Mouse (Mus musculus) G1E (cell line): Measurements from ENCODE around the gene Fis1. TPM values are rescaled to one million over a fixed set of nuclear protein-coding genes. Genes with fewer than 3 reads are reported as not detected.

Experiments
- ATAC-seq: 2 replicates; pipeline ENCODE4 v1.8.0; 2016; ENCODE audit warnings: mild to moderate bottlenecking; ENCODE audit not compliant: insufficient number of reproducible peaks, poor library complexity, low FRiP score, severe bottlenecking; ENCODE audit errors: extremely low read depth
- DNase-seq: peaks from one replicate; pipeline ENCODE4 v3.0.0; 2012; ENCODE audit warnings: low spot score
- H3K27me3 ChIP-seq: 2 replicates; pipeline ENCODE4 v1.6.1; 2012; ENCODE audit warnings: mild to moderate bottlenecking, low read length, inconsistent platforms; ENCODE audit not compliant: insufficient read depth
- H3K36me3 ChIP-seq: replicated peaks from 2 replicates; pipeline ENCODE3; 2012; ENCODE audit warnings: mild to moderate bottlenecking, inconsistent platforms
- H3K4me1 ChIP-seq: 2 replicates; pipeline ENCODE4 v1.6.1; 2012; ENCODE audit warnings: low read depth, low read length, inconsistent platforms, mixed read lengths; ENCODE audit not compliant: insufficient read depth
- H3K4me3 ChIP-seq: 2 replicates; pipeline ENCODE4 v1.5.1; 2012; ENCODE audit warnings: low read depth, mild to moderate bottlenecking, inconsistent platforms, low read length, moderate library complexity, mixed read lengths
- H3K9me3 ChIP-seq: replicated peaks from 2 replicates; pipeline ENCODE4 v1.6.1; 2012; ENCODE audit warnings: inconsistent platforms
- CTCF ChIP-seq: IDR thresholded peaks from 2 replicates; pipeline ENCODE4 v1.5.1; 2012; ENCODE audit warnings: low read depth, low read length, inconsistent platforms, mixed read lengths
- GATA1 ChIP-seq: IDR thresholded peaks from 2 replicates; pipeline ENCODE4 v1.6.1; 2012; ENCODE audit warnings: borderline replicate concordance, low read length, inconsistent platforms, mixed read lengths
- GATA2 ChIP-seq: IDR thresholded peaks from 2 replicates; pipeline ENCODE4 v1.6.1; 2012; ENCODE audit warnings: low read depth, low read length, inconsistent platforms, borderline replicate concordance
- POLR2AphosphoS5 ChIP-seq: IDR thresholded peaks from 2 replicates; pipeline ENCODE4 v1.6.1; 2012; ENCODE audit warnings: low read depth, low read length, inconsistent platforms; ENCODE audit not compliant: insufficient replicate concordance
- TAL1 ChIP-seq: conservative IDR thresholded peaks from 2 replicates; pipeline ENCODE4 v1.6.1; 2012; ENCODE audit warnings: low read depth, low read length, inconsistent platforms, mixed read lengths
- polyA plus RNA-seq: library from polyadenylated mRNA; stranded (reverse); fragments of >175 nt; gene quantifications from 2 replicates; pipeline ENCODE4 v1.2.3, GENCODE M21; 2012
- total RNA-seq, 2 experiments: library from RNA; stranded (forward) in 1 of 2; stranded (reverse) in 1 of 2; fragments of 200-1000 nt in 1 of 2; fragments of >200 nt in 1 of 2; fragmentation: Nextera tagmentation in 1 of 2; gene quantifications; 2 replicates each; pipeline ENCODE4 v1.2.3; 2014 to 2017

Fis1 gene
- total and polyA plus RNA-seq, 3 experiments: 152 to 439 (median 157) TPM

- Histone ChIP-seq H3K9me3 (peaks cover 3% of the 10 kb centered on the region), H3K27me3 (no peaks in the 10 kb centered on the region), H3K36me3 (peaks cover 53% of the 10 kb centered on the region), H3K4me1 (peaks cover 17% of the 10 kb centered on the region), H3K4me3 (no peak overlapping the region)
- DNase-seq (no peak), ATAC-seq (no peak)
- TF ChIP-seq POLR2AphosphoS5: no peak
- TF ChIP-seq TAL1: no peak
- TF ChIP-seq GATA2: no peak
- no peak for TF ChIP-seq CTCF
- no peak for TF ChIP-seq GATA1
These were observed 35.3 kb upstream of the Fis1 start for GRCm38 (mm10) chr5:136917613-136918242.

GRCm38 (mm10) chr5:136918655-136919472 lies 34.2 kb upstream of the Fis1 start:
- H3K9me3 ChIP-seq: peaks cover 3% of the 10 kb centered on the region
- DNase-seq: peak; percentile 73
- H3K4me1 ChIP-seq: peaks cover 24% of the 10 kb centered on the region
- peak overlapping the region; percentile 79 for H3K4me3 ChIP-seq
- no peaks in the 10 kb centered on the region for H3K27me3 ChIP-seq
- H3K36me3 ChIP-seq: peaks cover 52% of the 10 kb centered on the region
- TF ChIP-seq GATA2 (no peak), GATA1 (no peak), CTCF (no peak), POLR2AphosphoS5 (no peak), TAL1 (no peak)
- peak; percentile 79 for ATAC-seq

- DNase-seq: peak; percentile 29
- ATAC-seq: no peak
- TF ChIP-seq TAL1: no peak
- TF ChIP-seq GATA2: no peak
- no peak for TF ChIP-seq POLR2AphosphoS5
- no peak for TF ChIP-seq GATA1
- TF ChIP-seq CTCF: no peak
These were observed 33.4 kb upstream of the Fis1 start for GRCm38 (mm10) chr5:136919546-136920301.

GRCm38 (mm10) chr5:136922830-136923229 lies 30.2 kb upstream of the Fis1 start:
- Histone ChIP-seq H3K4me1 (peaks cover 24% of the 10 kb centered on the region), H3K9me3 (no peaks in the 10 kb centered on the region), H3K27me3 (no peaks in the 10 kb centered on the region), H3K4me3 (no peak overlapping the region), H3K36me3 (peaks cover 66% of the 10 kb centered on the region)
- no peak for ATAC-seq
- TF ChIP-seq GATA2 (no peak), TAL1 (no peak), POLR2AphosphoS5 (no peak), CTCF (no peak), GATA1 (no peak)
- no peak for DNase-seq

More at GRCm38 (mm10) chr5:136919546-136920301, 33.4 kb upstream of the Fis1 start:
- Histone ChIP-seq H3K36me3 (peaks cover 53% of the 10 kb centered on the region), H3K4me1 (peaks cover 24% of the 10 kb centered on the region), H3K27me3 (no peaks in the 10 kb centered on the region), H3K4me3 (peak overlapping the region; percentile 79), H3K9me3 (peaks cover 3% of the 10 kb centered on the region)

- TF ChIP-seq GATA2 (no peak), CTCF (no peak), TAL1 (no peak), POLR2AphosphoS5 (no peak), GATA1 (no peak)
- no peaks in the 10 kb centered on the region for H3K27me3 ChIP-seq
- no peak overlapping the region for H3K4me3 ChIP-seq
- ATAC-seq (no peak), DNase-seq (no peak)
- H3K4me1 ChIP-seq: peaks cover 19% of the 10 kb centered on the region
- H3K36me3 ChIP-seq: peaks cover 74% of the 10 kb centered on the region
- H3K9me3 ChIP-seq: no peaks in the 10 kb centered on the region
These were observed 29.2 kb upstream of the Fis1 start for GRCm38 (mm10) chr5:136923751-136924478.

- Histone ChIP-seq H3K36me3 (peaks cover 93% of the 10 kb centered on the region), H3K9me3 (no peaks in the 10 kb centered on the region), H3K4me3 (no peak overlapping the region), H3K4me1 (peaks cover 3% of the 10 kb centered on the region; the same call in 1 of the 2 replicates), H3K27me3 (no peaks in the 10 kb centered on the region)
- no peak for TF ChIP-seq GATA1
- no peak for TF ChIP-seq TAL1
- TF ChIP-seq GATA2: no peak
- no peak for TF ChIP-seq POLR2AphosphoS5
- peak; percentile 93 for TF ChIP-seq CTCF
- ATAC-seq: no peak
- DNase-seq: peak; percentile 47
These were observed 24.0 kb upstream of the Fis1 start for GRCm38 (mm10) chr5:136929073-136929472.
